Mouse (Mus musculus) liver, embryonic 14.5 days (tissue): ENCODE data around the gene Gm49368.

Experiments used
- CTCF ChIP-seq: IDR thresholded peaks from 2 replicates; pipeline ENCODE4 v1.5.1; 2016; ENCODE audit warnings: antibody characterized with exemption, low read depth, control low read depth
- EP300 ChIP-seq: IDR thresholded peaks from 2 replicates; pipeline ENCODE4 v1.6.1; 2016; ENCODE audit warnings: antibody characterized with exemption, low read depth

DNA sequence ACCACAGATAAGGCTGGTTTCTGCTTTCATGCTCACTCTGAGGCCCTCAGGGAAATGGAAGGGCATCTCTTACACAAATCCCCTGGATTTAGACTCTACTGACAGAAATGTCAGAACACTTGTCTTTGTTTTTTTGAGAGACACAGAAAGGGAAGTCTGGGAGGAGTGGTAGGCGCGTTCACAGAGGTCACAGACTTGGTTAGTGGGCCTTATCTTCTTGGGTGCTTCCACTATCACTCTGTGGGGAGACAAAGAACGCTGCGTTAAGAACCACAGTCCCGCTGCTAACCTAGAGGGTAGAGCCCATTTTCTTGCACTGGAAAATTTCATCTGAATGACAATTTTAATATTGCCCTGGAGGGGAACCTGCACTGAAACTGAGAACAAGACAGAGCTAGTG, 69.7 kb downstream of the Gm49368 start:
- no peak for TF ChIP-seq CTCF
- no peak for TF ChIP-seq EP300
